Mouse (Mus musculus): Measurements from ENCODE around the gene Pth2. TPM values are rescaled to one million over a fixed set of nuclear protein-coding genes. Genes with fewer than 3 reads are reported as not detected.

The Pth2 gene
- total RNA-seq, 4 experiments from 2014 or later: not detected

DNA sequence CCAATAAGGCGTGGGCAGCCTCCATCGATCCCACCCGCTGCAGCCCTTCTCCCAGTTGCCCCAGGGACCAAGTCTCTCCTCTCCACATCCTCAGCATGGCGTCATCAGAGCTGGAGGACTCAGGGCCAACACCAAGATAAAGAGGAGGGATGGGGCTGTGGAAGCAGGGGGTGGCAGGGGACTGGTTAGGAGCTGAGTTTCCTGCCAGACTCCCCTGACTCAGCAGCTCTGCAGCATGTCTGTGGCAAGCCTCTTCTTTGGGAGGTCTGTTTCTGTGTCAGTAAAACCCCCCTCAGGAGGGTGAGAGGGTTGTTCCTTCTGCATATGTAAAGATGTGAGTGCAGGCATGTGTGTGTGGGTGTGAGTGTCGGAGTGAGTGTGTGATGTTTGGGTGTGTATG, 16.2 kb downstream of the Pth2 start:
- DNase-seq (ENCODE audit: low spot score in 2 of 2): no peak

DNA sequence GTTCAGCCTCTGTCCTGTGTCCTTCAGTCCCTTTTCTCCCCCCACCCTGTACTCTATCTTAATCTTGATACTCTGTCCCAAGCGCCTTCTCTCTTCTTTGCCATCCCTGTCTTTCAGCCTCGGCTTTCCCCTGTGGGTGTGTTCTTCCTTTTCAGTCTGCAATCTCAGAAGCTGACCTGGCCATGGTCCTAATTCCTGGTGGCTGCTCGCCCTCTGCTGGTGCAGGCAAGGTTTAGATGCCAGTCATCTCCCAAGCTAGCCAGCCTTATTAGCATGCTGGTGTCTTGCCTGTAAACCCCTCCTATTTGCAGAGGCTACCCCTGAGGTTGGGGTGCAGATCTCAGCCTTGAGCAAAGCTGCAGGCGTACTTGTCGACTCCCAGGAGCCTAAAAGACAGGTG, 17.6 kb downstream of the Pth2 start:
- DNase-seq (ENCODE audit: low spot score in 2 of 2): peak; percentile 57 to 61

DNA sequence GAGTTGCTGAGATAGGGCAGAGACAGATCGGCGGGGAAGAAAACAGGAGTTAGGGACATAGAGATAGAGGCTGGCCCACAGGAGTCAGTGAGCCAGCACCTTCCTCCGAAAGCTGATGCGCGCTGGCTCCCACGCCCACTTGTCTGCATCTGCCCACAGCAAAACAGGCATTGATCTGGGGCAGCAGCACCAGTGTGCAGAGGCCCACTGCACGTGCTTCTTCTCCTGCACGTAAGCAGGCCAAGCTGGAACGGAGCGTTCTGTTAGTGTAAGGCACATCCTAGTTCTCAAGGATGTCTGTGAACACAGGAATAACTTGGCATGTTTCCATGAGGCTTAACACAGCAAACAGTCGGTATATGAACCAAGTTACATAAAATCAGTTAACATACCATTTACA, 18.2 kb downstream of the Pth2 start:
- no peak for DNase-seq (ENCODE audit: low spot score in 2 of 2)

DNA sequence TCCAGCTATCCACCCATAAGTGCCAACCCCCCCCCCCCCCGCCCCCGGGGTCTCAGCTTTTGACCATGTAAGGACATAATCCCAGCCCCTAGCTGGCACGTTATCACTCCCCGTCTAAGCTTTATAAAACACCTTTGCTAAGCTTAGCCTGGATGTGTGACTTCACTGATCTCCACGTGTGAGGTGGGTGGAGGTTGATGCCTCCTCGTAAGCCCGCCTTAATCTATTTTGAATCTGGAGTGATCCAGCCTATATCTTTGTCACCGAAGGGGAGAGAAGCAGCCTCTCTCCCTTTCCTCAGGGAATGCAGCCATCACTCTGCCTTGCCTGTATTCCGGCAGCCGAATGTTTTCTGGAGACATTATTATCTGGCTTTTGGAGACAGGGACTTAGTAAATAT, 21.9 kb downstream of the Pth2 start:
- no peak for DNase-seq (ENCODE audit: low spot score in 2 of 2)

DNA sequence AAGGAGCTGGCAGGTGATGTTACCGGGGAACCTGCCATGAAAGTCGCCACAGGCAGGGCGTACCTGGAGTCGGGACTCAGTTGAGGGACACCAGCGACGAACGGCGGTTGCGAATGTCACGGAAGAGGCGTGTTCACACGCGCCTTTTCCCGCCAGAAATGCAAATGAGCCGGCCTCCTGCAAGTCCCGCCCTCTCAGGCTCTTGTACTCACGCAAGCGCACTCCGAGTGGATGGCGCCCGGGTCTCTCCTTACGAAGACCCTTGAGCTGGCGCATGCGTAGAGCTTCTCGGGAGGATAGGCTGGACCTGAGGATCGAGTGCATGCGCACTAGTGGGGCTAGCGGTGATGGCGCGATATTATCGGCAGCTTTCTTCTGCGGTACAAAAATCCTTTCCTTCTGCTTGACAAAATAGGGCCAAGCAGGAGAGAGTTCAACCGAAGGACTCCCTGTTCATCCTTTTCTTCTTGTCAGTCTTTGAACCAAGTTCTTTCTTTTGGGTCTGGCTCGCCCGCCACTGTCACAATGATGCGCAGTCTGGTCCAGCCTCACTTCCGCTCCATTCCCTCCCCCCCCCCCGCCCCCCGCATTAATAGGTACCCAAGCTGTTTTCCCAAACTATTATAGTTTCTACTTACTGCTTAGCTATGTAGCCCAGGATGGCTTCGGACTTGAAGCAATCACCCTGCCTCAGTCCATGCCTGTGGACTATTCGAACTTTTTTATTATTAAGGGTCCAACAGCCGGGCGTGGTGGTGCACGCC, 23.8 kb downstream of the Pth2 start, which contains the start of gene Ccdc155:
TSS of gene Ccdc155 (minus strand) at position 513 of the 764 bp plus-strand sequence.
- peak; percentile 59 to 79 for DNase-seq (ENCODE audit: low spot score in 2 of 2)

DNA sequence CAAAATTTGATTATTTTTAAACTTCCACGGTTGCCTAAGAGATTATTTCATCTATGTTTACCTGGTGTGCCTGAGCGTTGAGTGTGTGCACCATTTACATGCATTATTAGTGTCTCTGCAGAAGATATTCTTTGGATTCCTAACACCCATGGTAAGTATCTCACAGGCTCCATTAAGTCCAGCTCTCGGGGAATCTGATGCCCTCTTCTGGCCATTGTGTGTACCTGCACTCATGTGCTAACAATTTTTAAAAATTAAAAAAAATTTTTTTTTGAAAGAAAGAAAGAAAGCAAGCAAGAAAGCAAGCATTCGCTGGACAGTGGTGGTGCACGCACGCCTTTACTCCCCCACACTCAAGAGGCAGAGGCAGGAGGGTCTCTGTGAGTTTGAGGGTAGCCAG, 27.5 kb downstream of the Pth2 start:
- DNase-seq (ENCODE audit: low spot score in 2 of 2): no peak

DNA sequence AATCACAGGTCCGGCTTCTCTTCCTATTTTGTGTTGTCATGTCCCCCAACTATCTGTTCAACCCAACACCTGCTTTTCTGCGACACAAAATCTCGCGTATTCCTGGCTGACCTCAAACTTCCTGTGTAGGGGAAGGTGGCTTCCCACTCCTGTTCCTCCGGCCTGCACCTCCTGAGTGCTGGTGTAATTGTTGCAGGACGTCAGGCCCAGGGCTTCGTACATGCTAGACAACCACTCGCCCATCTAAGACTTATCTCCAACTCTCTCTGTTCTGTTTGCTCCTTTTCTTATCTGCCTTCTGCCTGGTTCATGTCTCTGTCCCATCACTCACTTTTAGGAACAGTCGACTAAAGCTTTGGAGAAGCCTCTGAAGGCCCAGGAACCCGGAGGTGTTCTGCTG, 30.3 kb downstream of the Pth2 start:
- no peak for DNase-seq (ENCODE audit: low spot score in 2 of 2)

DNA sequence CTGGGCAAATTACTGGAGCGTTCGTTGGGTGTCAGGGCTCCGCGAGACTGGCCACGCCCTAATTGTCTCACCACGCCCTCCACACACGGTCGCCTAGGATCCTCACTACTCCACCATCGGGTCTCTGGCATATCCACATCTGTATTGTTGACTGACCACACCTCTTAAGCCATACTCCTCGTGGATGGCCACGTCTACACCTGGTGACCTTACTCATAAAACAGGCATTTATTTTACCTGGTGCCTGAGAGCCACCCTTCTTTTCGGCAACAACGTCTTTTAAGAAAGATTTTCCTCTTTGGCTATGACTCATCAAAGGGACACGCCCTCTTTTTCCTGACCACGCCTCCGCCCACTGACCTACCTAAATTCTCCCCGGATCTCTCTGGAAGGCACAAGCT, 31.1 kb downstream of the Pth2 start, which contains the start of gene Dkkl1:
TSS of gene Dkkl1 (minus strand) at position 297 of the 401 bp plus-strand sequence.
- DNase-seq (ENCODE audit: low spot score in 2 of 2): no peak

DNA sequence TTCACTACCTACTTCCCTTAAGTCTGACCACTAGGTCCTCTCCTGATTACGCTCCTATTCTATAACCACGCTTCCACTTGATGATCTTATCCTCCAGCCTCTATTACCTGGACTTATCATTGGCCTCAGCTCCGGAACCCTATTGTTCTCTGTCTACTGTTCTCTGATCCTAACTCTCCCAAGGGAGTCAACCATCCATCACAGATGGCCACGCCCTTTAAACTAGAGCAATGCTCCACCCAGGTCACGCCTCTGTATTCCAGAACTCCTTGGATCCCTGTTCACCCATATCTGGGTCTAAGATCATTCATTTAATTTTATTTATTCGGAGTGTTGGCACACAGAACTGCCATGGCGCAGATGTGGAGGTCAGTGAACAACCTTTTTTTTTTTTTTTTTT, 31.6 kb downstream of the Pth2 start:
- no peak for DNase-seq (ENCODE audit: low spot score in 2 of 2)

DNA sequence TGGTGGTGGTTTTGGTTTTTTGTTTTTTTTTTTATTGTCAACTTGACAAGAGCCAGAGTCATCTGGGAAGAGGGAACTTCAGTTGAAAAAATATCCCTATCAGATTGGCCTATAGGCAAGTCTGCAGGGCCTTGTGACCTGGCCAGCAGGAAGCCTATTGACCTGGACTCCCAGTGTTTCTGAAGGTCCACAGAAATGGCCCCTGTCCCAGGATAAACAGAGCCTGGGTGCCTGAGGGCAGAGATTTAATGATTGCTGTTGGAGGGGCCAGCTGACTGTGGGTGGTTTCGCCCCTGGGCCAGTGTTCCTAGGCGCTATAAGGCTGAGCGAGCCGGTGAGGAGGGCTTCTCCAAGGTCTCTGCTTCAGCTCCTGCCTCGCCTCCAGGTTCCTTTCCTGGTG, 32.9 kb downstream of the Pth2 start:
- no peak for DNase-seq (ENCODE audit: low spot score in 2 of 2)

DNA sequence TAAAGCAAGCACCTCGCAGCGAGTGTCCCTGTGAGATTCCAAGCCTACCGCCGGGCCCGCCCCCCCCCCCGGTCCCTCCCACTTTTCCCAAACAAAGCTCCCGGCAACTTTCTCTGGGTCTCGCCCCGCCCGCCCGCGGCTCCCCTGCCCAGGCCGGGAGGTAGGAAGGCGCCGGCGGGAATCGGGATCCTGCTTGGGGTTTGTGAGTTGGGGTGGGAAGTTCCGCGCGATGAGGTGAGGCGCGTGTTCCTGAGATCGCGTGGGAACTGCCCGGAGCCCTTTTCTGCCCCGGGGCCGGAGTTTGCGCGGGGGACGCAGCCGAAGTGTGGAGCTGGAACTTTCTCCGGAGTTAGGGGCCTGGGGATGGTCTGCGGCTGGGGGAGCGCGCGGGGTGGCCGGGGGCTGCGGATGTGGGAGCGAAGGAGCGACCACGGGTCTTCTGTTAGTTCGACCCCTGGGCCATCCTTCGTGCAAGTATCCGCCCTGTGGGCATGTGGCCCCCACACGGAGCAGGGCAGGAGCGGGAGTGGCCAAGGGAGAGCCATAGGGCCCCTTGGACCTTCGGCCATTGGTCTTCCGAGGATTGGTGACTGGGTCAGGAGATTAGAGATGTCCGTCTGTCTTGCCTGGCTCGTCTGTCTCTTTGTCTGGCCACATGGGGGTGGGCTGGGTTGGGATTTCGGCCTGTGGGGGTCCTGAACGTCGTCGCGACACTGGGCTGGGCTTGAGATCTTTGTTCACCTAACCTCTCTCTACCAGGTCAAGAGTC, 35.1 kb downstream of the Pth2 start, which contains the start of gene Tead2:
TSS of gene Tead2 (plus strand) at position 81 of the 769 bp plus-strand sequence.
- no peak for DNase-seq (ENCODE audit: low spot score in 2 of 2)

DNA sequence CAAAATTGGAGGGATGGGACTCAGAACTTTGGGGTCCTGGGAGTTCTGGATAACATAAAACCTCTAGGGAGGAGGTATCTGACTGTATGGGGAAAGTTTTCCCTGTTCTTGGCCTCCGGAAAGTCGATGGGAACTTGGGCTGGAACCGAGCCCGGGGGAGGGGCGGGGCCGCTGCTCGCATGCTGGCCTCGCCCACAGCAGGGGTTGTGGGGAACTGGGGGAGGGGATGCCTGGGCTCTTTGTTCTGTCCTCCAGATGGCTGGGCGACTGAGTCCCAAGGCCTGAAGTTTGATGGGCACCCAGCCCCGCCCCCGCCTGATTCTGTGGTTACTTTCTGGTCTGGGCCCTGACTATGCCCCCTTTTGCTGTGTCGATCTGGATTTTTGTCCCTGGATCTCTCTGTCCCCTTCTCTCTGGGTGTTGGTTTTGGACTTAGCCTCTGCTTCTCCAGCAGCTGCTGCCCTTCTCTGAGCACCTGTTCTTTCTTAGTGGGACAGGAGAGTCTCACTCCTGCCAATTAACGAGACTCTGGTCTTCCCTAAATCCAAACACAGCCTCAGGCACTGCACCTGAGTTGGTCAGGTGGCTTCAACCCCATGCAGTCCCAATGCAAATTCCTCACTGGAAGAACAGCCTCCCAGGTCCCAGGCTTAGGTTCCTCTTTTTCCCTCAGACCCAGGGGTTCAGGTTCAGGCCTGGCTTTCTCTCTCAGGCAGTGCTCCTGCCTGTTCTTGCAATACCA, 35.8 kb downstream of the Pth2 start:
- DNase-seq (ENCODE audit: low spot score in 2 of 2): peak in 1 of 2 experiments; percentile 20

DNA sequence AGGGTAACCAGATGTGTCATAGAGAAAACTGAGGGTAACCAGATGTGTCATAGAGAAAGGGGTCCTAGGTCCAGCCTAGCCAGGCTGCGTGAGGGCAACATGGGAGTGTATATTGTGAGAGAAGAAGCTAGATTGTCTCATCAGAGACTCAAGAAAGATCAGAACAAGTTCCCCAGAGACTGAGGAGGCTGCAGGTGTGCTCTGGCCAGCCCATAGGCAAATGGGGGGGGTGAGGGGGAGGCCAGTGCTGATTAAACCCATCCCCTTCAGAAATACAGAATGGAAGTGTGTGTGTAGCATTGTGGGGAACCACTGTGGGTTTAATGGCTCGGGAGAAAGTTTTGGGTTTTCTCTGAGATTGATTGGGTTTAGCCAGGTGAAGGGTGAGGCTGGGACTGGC, 40.9 kb downstream of the Pth2 start:
- no peak for DNase-seq (ENCODE audit: low spot score in 2 of 2)

DNA sequence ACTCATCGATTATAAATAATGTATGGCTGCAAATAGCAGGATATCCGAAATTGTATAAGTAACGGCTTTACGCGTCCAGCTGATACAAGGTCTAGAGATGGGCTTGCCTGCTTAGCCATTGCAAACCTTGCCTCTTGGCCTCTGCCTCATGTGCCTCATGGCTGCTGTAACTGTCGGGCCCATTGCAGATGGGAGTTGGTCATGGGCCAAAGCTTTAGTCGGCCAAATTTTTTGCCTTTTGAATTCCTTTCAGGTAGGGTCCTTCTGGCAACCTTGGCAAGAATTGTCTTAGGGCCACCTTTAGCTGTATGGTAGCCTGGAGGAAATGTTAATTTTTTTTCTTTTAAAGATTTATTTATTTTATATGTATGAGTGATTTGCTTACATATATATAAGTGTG, 44.0 kb downstream of the Pth2 start:
- no peak for DNase-seq (ENCODE audit: low spot score in 2 of 2)

DNA sequence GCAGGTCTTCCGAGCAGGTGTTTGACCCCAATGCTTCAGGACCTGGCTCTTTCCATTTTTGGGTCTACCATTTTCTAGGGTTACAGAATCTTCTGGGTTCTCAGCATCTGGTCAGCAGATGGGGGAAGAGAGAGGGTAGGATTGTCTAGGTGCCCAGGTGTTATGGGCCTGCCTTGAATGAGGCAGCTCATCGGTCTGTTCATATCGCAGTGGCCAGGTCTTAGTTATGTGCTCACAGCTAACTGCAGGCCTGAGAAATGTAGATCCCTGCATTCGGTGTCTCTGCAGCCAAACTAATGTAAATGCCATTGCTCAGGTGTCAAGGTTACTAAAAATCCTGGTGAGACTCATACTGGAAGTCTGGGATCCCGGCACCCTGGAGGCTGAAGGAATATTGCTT, 45.6 kb downstream of the Pth2 start:
- DNase-seq (ENCODE audit: low spot score in 2 of 2): no peak

DNA sequence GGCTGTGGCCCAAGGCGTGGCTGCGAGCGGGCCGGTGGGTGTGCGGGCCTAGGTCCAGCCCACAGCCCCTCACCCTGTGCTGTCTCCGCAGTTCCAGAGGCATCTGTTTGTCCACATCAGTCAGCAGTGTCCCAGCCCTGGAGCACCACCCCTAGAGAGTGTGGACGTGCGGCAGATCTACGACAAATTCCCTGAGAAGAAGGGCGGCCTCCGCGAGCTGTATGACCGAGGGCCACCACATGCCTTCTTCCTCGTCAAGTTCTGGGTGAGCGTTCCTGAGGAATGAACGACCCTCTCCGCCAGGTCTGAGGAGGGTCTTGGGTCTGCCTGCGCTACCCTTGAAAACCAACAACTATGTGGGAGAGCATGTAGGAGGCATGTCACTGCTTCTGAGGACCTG, 47.8 kb downstream of the Pth2 start:
- no peak for DNase-seq (ENCODE audit: low spot score in 2 of 2)

DNA sequence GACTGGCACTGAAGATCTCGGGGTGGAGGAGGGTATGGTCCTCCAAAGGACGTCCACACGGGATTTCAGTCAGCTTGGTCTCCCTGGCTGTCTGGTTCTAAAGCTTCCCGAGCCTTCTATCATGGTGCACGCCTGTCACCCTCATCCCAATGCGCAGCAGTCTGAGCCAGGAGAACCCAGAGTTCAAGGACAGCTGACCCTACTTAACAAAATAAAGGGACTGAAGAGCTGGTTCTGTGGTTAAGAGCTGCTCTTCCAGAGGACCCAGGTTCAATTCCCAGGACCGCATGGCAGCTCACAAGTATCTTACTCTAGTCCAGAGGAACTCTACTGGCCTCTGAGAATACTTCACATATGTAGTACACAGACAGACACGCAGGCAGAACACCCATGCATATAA, 48.3 kb downstream of the Pth2 start:
- DNase-seq (ENCODE audit: low spot score in 2 of 2): no peak

DNA sequence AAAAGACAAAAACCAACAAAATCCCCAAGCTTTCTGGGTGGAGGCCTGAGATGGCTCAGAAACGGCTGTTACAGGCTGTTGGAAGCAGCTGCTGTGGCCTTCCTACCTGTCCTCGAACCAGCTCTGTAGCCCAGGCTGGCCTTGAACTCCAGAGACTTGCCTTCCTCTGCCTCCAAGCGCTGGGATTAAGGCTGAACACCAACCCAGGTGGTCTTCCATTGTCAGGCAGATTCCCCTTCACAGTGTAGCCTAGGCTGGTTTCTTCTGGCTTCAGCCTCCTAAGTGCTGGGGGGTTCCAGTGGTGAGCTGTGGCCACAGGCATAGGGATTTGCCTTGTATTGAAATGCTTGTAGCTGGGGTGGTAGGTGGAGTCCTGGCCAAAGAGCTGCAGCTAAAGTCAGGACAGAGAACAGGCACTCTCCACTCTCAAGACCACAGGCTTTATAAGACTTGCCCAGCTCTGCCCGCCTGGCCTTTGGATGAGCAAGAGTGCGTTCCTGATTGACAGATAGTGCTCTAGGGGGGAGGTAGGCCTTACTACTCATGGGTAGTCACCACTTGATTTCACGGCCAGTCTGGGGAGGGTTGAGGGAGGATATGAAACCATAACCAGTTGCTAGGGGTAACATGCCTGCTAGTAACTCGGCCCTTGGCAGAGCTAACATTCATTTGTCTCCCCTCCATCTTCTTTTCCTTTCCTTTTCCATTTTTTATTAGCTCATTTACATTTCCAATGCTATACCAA, 48.8 kb downstream of the Pth2 start:
- DNase-seq (ENCODE audit: low spot score in 2 of 2): no peak

DNA sequence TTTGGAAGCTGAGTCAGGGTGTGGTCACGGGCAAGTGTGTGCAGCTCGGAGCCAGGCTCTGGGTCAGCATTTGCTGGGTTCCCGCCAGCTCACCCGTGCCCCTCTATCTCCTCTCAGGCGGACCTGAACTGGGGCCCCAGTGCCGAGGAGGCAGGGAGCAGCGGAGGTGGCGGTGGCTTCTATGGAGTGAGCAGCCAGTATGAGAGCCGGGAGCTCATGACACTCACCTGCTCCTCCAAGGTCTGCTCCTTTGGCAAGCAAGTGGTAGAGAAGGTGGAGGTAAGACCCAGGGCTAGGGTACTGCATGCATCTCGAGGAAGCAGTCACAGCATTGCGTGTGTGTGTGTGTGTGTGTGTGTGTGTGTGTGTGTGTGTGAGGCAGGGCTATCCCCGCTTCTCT, 50.4 kb downstream of the Pth2 start:
- DNase-seq (ENCODE audit: low spot score in 2 of 2): no peak

Data from gastrocnemius, adult 8-10 months (tissue).